Comparison of ENCODE assay signal across 24 mouse cellular contexts in the genomic region with DNA sequence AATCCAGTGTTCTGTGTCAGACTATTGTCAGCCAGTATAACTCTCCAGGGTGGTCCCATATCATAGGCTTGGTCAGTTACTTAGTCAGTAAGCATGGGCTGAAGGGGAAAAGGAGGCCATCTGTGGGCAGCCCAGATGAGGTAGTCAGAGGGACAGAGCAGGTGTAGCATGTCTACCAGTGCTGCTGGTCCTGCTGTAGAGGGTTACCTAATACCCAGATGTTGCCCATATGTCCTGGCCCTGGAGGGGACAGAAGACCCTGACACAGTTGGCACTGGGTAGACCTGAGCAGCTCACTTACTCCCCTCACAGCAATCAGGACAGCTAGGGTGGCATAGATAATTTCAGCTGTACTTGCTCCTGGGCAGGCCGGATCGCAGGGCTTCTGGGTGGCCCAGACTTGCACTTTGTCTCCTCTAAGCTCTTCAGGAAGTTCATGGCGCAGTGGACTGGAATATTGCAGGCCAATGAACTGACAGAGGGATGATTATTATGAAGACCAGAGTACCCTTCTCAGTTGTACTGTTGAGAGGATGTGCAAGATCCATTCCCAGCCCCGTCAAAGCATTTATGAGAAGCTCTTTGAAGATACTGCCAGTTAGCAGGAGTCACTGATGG. TPM values are rescaled to one million over a fixed set of nuclear protein-coding genes. Genes with fewer than 3 reads are reported as not detected.
DNase-seq lines count a peak whose midpoint lies in the region; ATAC-seq and TF ChIP-seq lines count a peak whose summit lies in the region.
"Had no signal": no experiment of that assay in that cellular context is flagged by ENCODE, and none has a peak within 500 bp of the region (broad histone marks: within the 10 kb centered on the region; RNA-seq: fewer than 3 reads in every experiment).

No protein-coding gene starts in this region.

- H3K9ac ChIP-seq in heart, embryonic 16.5 days (ENCODE audit: low read length) = no peak overlapping the region
- no peak overlapping the region for H3K9ac ChIP-seq in kidney, embryonic 14.5 days (ENCODE audit: low read depth, low read length)
- H3K9ac ChIP-seq: forebrain, embryonic 12.5 days; hindbrain, embryonic 13.5 days; liver, embryonic 14.5 days; midbrain, embryonic 15.5 days had no signal

- peaks cover 34% of the 10 kb centered on the region for H3K4me1 ChIP-seq in heart, embryonic 16.5 days (ENCODE audit: control insufficient read depth, insufficient read depth, low read length)
- H3K4me1 ChIP-seq in kidney, embryonic 14.5 days (ENCODE audit: control insufficient read depth, insufficient read depth, low read length) = peaks cover 18% of the 10 kb centered on the region; the same call in 1 of the 2 replicates
- 0 out of 2 replicates have a peak, but pooled peaks cover 5% of the 10 kb centered on the region for H3K4me1 ChIP-seq in limb, embryonic 10.5 days
- H3K4me1 ChIP-seq: forebrain, embryonic 12.5 days; midbrain, embryonic 15.5 days had no signal

- H3K36me3 ChIP-seq in heart, embryonic 16.5 days (ENCODE audit: control insufficient read depth, insufficient read depth) = no peaks in the 10 kb centered on the region
- H3K36me3 ChIP-seq in kidney, embryonic 14.5 days (ENCODE audit: control insufficient read depth, insufficient read depth, low read length) = no peaks in the 10 kb centered on the region
- peaks cover 42% of the 10 kb centered on the region for H3K36me3 ChIP-seq in limb, embryonic 10.5 days

- H3K4me2 ChIP-seq in heart, embryonic 16.5 days (ENCODE audit: low read depth, low read length) = no peak overlapping the region
- H3K4me2 ChIP-seq in kidney, embryonic 14.5 days (replicated peaks; ENCODE audit: low read depth, low read length) = no peak overlapping the region
- H3K4me2 ChIP-seq: forebrain, embryonic 12.5 days; heart, embryonic 11.5 days; hindbrain, embryonic 13.5 days; midbrain, embryonic 15.5 days had no signal

- H3K4me3 ChIP-seq in gastrocnemius, adult 2 months = no peak overlapping the region
- no peak overlapping the region for H3K4me3 ChIP-seq in heart, embryonic 16.5 days (ENCODE audit: low read length)
- no peak overlapping the region for H3K4me3 ChIP-seq in kidney, embryonic 14.5 days (ENCODE audit: low read length)
- H3K4me3 ChIP-seq in limb, embryonic 10.5 days = no peak overlapping the region
- H3K4me3 ChIP-seq: forebrain, embryonic 12.5 days; hindbrain, embryonic 13.5 days; midbrain, embryonic 15.5 days; myocyte had no signal

- no peak for ATAC-seq in heart, embryonic 16.5 days (replicated peaks; ENCODE audit: extremely low read depth, insufficient read depth, low FRiP score)
- no peak; the same call in 1 of the 2 replicates for ATAC-seq in kidney, embryonic 14.5 days (ENCODE audit: low FRiP score, low TSS enrichment)
- ATAC-seq: midbrain, embryonic 15.5 days had no signal

- peak overlapping the region; percentile 56 for H3K27ac ChIP-seq in gastrocnemius, adult 2 months
- peak overlapping the region; percentile 43 for H3K27ac ChIP-seq in heart, embryonic 16.5 days (ENCODE audit: low read length)
- H3K27ac ChIP-seq in kidney, embryonic 14.5 days (ENCODE audit: low read depth, low read length) = peak overlapping the region; percentile 15; the same call in 1 of the 2 replicates
- 0 out of 2 replicates have a peak overlapping the region, but pooled peaks have one; percentile 10 for H3K27ac ChIP-seq in limb, embryonic 10.5 days
- H3K27ac ChIP-seq: forebrain, embryonic 12.5 days; hindbrain, embryonic 13.5 days; liver, embryonic 14.5 days; midbrain, embryonic 15.5 days had no signal

- H3K27me3 ChIP-seq in heart, embryonic 16.5 days (ENCODE audit: control insufficient read depth, insufficient read depth, low read length) = no peaks in the 10 kb centered on the region
- no peaks in the 10 kb centered on the region for H3K27me3 ChIP-seq in kidney, embryonic 14.5 days (ENCODE audit: control insufficient read depth, insufficient read depth, low read length)
- H3K27me3 ChIP-seq in limb, embryonic 10.5 days (ENCODE audit: low read depth, poor library complexity, severe bottlenecking) = no peaks in the 10 kb centered on the region
- H3K27me3 ChIP-seq: forebrain, embryonic 12.5 days; hindbrain, embryonic 13.5 days; midbrain, embryonic 15.5 days had no signal

- TF ChIP-seq CTCF in gastrocnemius, adult 2 months (IDR thresholded peaks at IDR 0.05) = no peak

- no peak for DNase-seq in gastrocnemius, adult 2 months
- no peak for DNase-seq in gastrocnemius, postnatal 36 days
- no peak for DNase-seq in heart, postnatal 36 days
- no peak for DNase-seq in kidney, postnatal 14 days
- DNase-seq in limb, embryonic 10.5 days (ENCODE audit: low spot score) = no peak
- no peak for DNase-seq in right cerebral cortex, postnatal 14 days
- DNase-seq: right cerebral cortex, postnatal 25 days had no signal

- intact Hi-C loops in gastrocnemius, adult 2 months (cut with DNase I) = no loop called here
- intact Hi-C loops in gastrocnemius, postnatal 36 days (cut with DNase I) = no loop called here
- intact Hi-C loops in heart, postnatal 36 days (cut with DNase I) = no loop called here

- no peaks in the 10 kb centered on the region for H3K9me3 ChIP-seq in heart, embryonic 16.5 days (replicated peaks; ENCODE audit: control insufficient read depth, low read length)
- H3K9me3 ChIP-seq in kidney, embryonic 14.5 days (ENCODE audit: control insufficient read depth, low read length) = no peaks in the 10 kb centered on the region
- H3K9me3 ChIP-seq in limb, embryonic 10.5 days (replicated peaks) = no peaks in the 10 kb centered on the region
- H3K9me3 ChIP-seq: forebrain, embryonic 12.5 days; hindbrain, embryonic 13.5 days; midbrain, embryonic 15.5 days had no signal

- 73% methylated on average over 4 of the region's 4 CpGs for WGBS in heart, embryonic 16.5 days
- WGBS in kidney, embryonic 14.5 days = 87% methylated on average over 4 of the region's 4 CpGs
- WGBS in limb, embryonic 10.5 days = 95% methylated on average over 4 of the region's 4 CpGs

RNA-seq across cellular contexts. Expression of gene Rarres2, which starts 6.8 kb away (rescaled TPM):
- total RNA-seq in gastrocnemius, adult 2 months (2021) = 10 to 100 TPM; 13.9 to 22.2 TPM
- total RNA-seq in gastrocnemius, postnatal 36 days (2021) = 10 to 100 TPM; 15.5 to 19.0 TPM
- 44.7 and 55.2 TPM in 2 replicates for polyA plus RNA-seq in heart, embryonic 16.5 days (2015; fragmentation: Nextera tagmentation; extraction: Ambion mirVana)
- 100 to 1,000 TPM in 1 of 2 experiments, 10 to 100 TPM in 1; 70.4 to 101 TPM for total RNA-seq in heart, postnatal 36 days (2021)
- 44.2 and 59.0 TPM in 2 replicates for polyA plus RNA-seq in kidney, embryonic 14.5 days (2014; fragmentation: Nextera tagmentation; extraction: Ambion mirVana)
- polyA plus RNA-seq in limb, embryonic 10.5 days (2016; fragmentation: Nextera tagmentation; extraction: Ambion mirVana) = 6.1 and 7.3 TPM in 2 replicates
- total RNA-seq: megakaryocyte progenitor cell, adult 5-6 weeks; neutrophil, adult 5-6 weeks had no signal

RNA-seq across cellular contexts. Expression of gene Lrrc61, which starts 11.2 kb away (rescaled TPM):
- 10 to 100 TPM; 17.1 to 20.2 TPM for total RNA-seq in gastrocnemius, adult 2 months (2021)
- total RNA-seq in gastrocnemius, postnatal 36 days (2021) = 10 to 100 TPM; 13.9 to 17.1 TPM
- polyA plus RNA-seq in heart, embryonic 16.5 days (2015; fragmentation: Nextera tagmentation; extraction: Ambion mirVana) = 6.7 and 8.2 TPM in 2 replicates
- total RNA-seq in heart, postnatal 36 days (2021) = 10 to 100 TPM; 16.7 to 26.6 TPM
- 4.4 and 9.7 TPM in 2 replicates for polyA plus RNA-seq in kidney, embryonic 14.5 days (2014; fragmentation: Nextera tagmentation; extraction: Ambion mirVana)
- 13.1 and 17.2 TPM in 2 replicates for polyA plus RNA-seq in limb, embryonic 10.5 days (2016; fragmentation: Nextera tagmentation; extraction: Ambion mirVana)

RNA-seq across cellular contexts. Expression of gene Gm45021, which starts 23.6 kb away (rescaled TPM):
- not detected for total RNA-seq in gastrocnemius, adult 2 months (2021)
- total RNA-seq in gastrocnemius, postnatal 36 days (2021) = not detected
- not detected in 2 replicates for polyA plus RNA-seq in heart, embryonic 16.5 days (2015; fragmentation: Nextera tagmentation; extraction: Ambion mirVana)
- not detected for total RNA-seq in heart, postnatal 36 days (2021)
- polyA plus RNA-seq in kidney, embryonic 14.5 days (2014; fragmentation: Nextera tagmentation; extraction: Ambion mirVana) = not detected in 2 replicates
- polyA plus RNA-seq in limb, embryonic 10.5 days (2016; fragmentation: Nextera tagmentation; extraction: Ambion mirVana) = not detected in 2 replicates
- total RNA-seq: adrenal gland, adult 2 months; gastrocnemius, adult 8-10 months; left cerebral cortex, adult 18-20 months; left cerebral cortex, postnatal 4 days; megakaryocyte progenitor cell, adult 5-6 weeks; neutrophil, adult 5-6 weeks had no signal
- polyA plus RNA-seq: adrenal gland, adult 2 months; embryonic facial prominence, embryonic 11.5 days; forebrain, embryonic 12.5 days; liver, embryonic 14.5 days; midbrain, embryonic 15.5 days; myocyte; spleen, adult 2 months; stomach, embryonic 16.5 days had no signal

RNA-seq across cellular contexts. Expression of gene Repin1, which starts 27.9 kb away (rescaled TPM):
- total RNA-seq in gastrocnemius, adult 2 months (2021) = 10 to 100 TPM; 27.8 to 33.5 TPM
- 10 to 100 TPM; 19.4 to 29.3 TPM for total RNA-seq in gastrocnemius, postnatal 36 days (2021)
- 28.6 and 29.8 TPM in 2 replicates for polyA plus RNA-seq in heart, embryonic 16.5 days (2015; fragmentation: Nextera tagmentation; extraction: Ambion mirVana)
- total RNA-seq in heart, postnatal 36 days (2021) = 10 to 100 TPM; 27.3 to 33.7 TPM
- polyA plus RNA-seq in kidney, embryonic 14.5 days (2014; fragmentation: Nextera tagmentation; extraction: Ambion mirVana) = 32.6 and 47.0 TPM in 2 replicates
- 53.1 and 57.3 TPM in 2 replicates for polyA plus RNA-seq in limb, embryonic 10.5 days (2016; fragmentation: Nextera tagmentation; extraction: Ambion mirVana)

RNA-seq across cellular contexts. Expression of gene Gm44965, which starts 27.9 kb away (rescaled TPM):
- total RNA-seq in gastrocnemius, adult 2 months (2021) = not detected
- total RNA-seq in gastrocnemius, postnatal 36 days (2021) = 1 to 10 TPM in 1 of 2 experiments, not detected in 1; 2.1 TPM
- polyA plus RNA-seq in heart, embryonic 16.5 days (2015; fragmentation: Nextera tagmentation; extraction: Ambion mirVana) = not detected in 2 replicates
- total RNA-seq in heart, postnatal 36 days (2021) = 1 to 10 TPM in 1 of 2 experiments, not detected in 1; 3.7 TPM
- polyA plus RNA-seq in kidney, embryonic 14.5 days (2014; fragmentation: Nextera tagmentation; extraction: Ambion mirVana) = 0.77 TPM in 1 of 2 replicates, not detected in the other
- polyA plus RNA-seq in limb, embryonic 10.5 days (2016; fragmentation: Nextera tagmentation; extraction: Ambion mirVana) = not detected in 2 replicates
- total RNA-seq: adrenal gland, adult 2 months; left cerebral cortex, adult 18-20 months; left cerebral cortex, postnatal 4 days; megakaryocyte progenitor cell, adult 5-6 weeks; neutrophil, adult 5-6 weeks had no signal
- polyA plus RNA-seq: adrenal gland, adult 2 months; embryonic facial prominence, embryonic 11.5 days; forebrain, embryonic 12.5 days; heart, embryonic 11.5 days; hindbrain, embryonic 13.5 days; liver, embryonic 14.5 days; midbrain, embryonic 15.5 days; spleen, adult 2 months had no signal
